33 mouse cellular contexts compared by ENCODE assay signal in the genomic region with DNA sequence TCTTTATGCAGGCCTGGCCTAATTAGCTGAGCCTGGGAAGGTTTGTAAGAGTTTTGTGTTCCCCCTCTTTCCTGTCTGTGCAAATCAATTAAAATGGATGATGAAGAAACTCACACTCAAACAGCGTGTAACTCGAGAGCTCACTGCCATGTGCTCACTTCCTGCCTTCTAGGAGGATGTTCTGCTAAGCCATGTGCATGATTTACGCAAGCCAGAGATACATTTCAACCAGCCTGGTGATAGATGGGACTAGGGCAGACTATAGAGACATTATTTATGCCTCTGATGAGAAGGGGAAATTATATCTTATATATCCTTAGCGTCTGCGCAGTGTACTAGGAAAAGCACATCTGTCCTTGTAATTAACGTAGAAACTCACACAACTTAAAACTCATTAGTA.
DNase-seq lines count a peak whose midpoint lies in the region; ATAC-seq lines count a peak whose summit lies in the region.
"Had no signal": no experiment of that assay in that cellular context is flagged by ENCODE, and none has a peak within 500 bp of the region (broad histone marks: within the 10 kb centered on the region; RNA-seq: fewer than 3 reads in every experiment).

No protein-coding gene starts in this region.

- 60% methylated on average over 6 of the region's 6 CpGs for WGBS in intestine, embryonic 14.5 days
- WGBS in intestine, embryonic 16.5 days: 65% methylated on average over 6 of the region's 6 CpGs
- 73% methylated on average over 6 of the region's 6 CpGs for WGBS in limb, embryonic 10.5 days
- WGBS in midbrain, embryonic 10.5 days: 94% methylated on average over 6 of the region's 6 CpGs

- H3K36me3 ChIP-seq in intestine, embryonic 14.5 days (ENCODE audit: control insufficient read depth, insufficient read depth, low read length): no peaks in the 10 kb centered on the region
- no peaks in the 10 kb centered on the region for H3K36me3 ChIP-seq in intestine, embryonic 16.5 days (ENCODE audit: control insufficient read depth, insufficient read depth, low read length)
- H3K36me3 ChIP-seq in limb, embryonic 10.5 days: no peaks in the 10 kb centered on the region
- H3K36me3 ChIP-seq in midbrain, embryonic 10.5 days: no peaks in the 10 kb centered on the region
- H3K36me3 ChIP-seq: embryonic facial prominence, embryonic 15.5 days; heart, embryonic 13.5 days; hindbrain, embryonic 10.5 days; hindbrain, embryonic 15.5 days; liver, embryonic 15.5 days; midbrain, embryonic 12.5 days; neural tube, embryonic 13.5 days; stomach, embryonic 15.5 days had no signal

- no peak overlapping the region for H3K27ac ChIP-seq in intestine, embryonic 14.5 days (ENCODE audit: low read depth)
- no peak overlapping the region for H3K27ac ChIP-seq in intestine, embryonic 16.5 days (ENCODE audit: low read length)
- 0 out of 2 replicates have a peak overlapping the region, but pooled peaks have one; percentile 40 for H3K27ac ChIP-seq in limb, embryonic 10.5 days
- no peak overlapping the region for H3K27ac ChIP-seq in midbrain, embryonic 10.5 days (replicated peaks)
- H3K27ac ChIP-seq: embryonic facial prominence, embryonic 15.5 days; gastrocnemius, adult 2 months; heart, adult 2 months; heart, embryonic 13.5 days; hindbrain, embryonic 10.5 days; hindbrain, embryonic 15.5 days; liver, embryonic 15.5 days; midbrain, embryonic 12.5 days; neural tube, embryonic 13.5 days; stomach, embryonic 15.5 days had no signal

- peak; percentile 24 for DNase-seq in intestine, embryonic 14.5 days (ENCODE audit: low spot score)
- peak; percentile 12 for DNase-seq in retina, postnatal 1 day
- DNase-seq in retina, embryonic 14.5 days (ENCODE audit: low spot score): no peak
- DNase-seq in limb, embryonic 10.5 days (ENCODE audit: low spot score): no peak
- DNase-seq in midbrain, embryonic 10.5 days (ENCODE audit: low spot score): no peak
- no peak for DNase-seq in urinary bladder, postnatal 25 days (ENCODE audit: low spot score)
- DNase-seq: adrenal gland, postnatal 10 days; cerebellum, adult 11 months; cerebellum, adult 9-10 months; cerebellum, postnatal 36 days; embryo, embryonic 11 days; gastrocnemius, adult 2 months; gastrocnemius, postnatal 36 days; heart, adult 2 months; heart, postnatal 10 days; kidney, adult 8-10 months; layer of hippocampus, adult 9-11 months; lung, embryonic 14.5 days; lung, postnatal 14 days; right cerebral cortex, postnatal 14 days had no signal

- H3K9me3 ChIP-seq in intestine, embryonic 14.5 days (ENCODE audit: control insufficient read depth, low read length): no peaks in the 10 kb centered on the region
- H3K9me3 ChIP-seq in intestine, embryonic 16.5 days (ENCODE audit: control insufficient read depth, low read length): no peaks in the 10 kb centered on the region
- H3K9me3 ChIP-seq in limb, embryonic 10.5 days (replicated peaks): no peaks in the 10 kb centered on the region
- no peaks in the 10 kb centered on the region for H3K9me3 ChIP-seq in midbrain, embryonic 10.5 days (replicated peaks)
- H3K9me3 ChIP-seq: embryonic facial prominence, embryonic 15.5 days; heart, embryonic 13.5 days; hindbrain, embryonic 10.5 days; hindbrain, embryonic 15.5 days; liver, embryonic 15.5 days; midbrain, embryonic 12.5 days; neural tube, embryonic 13.5 days; stomach, embryonic 15.5 days had no signal

- H3K27me3 ChIP-seq in intestine, embryonic 14.5 days (replicated peaks; ENCODE audit: control insufficient read depth, insufficient read depth, low read length): no peaks in the 10 kb centered on the region
- no peaks in the 10 kb centered on the region for H3K27me3 ChIP-seq in intestine, embryonic 16.5 days (replicated peaks; ENCODE audit: control insufficient read depth, insufficient read depth, low read length)
- H3K27me3 ChIP-seq in limb, embryonic 10.5 days (ENCODE audit: low read depth, poor library complexity, severe bottlenecking): no peaks in the 10 kb centered on the region
- H3K27me3 ChIP-seq in midbrain, embryonic 10.5 days (ENCODE audit: low read depth, poor library complexity, severe bottlenecking): no peaks in the 10 kb centered on the region
- H3K27me3 ChIP-seq: CH12.LX; embryonic facial prominence, embryonic 15.5 days; heart, embryonic 13.5 days; hindbrain, embryonic 15.5 days; liver, embryonic 15.5 days; midbrain, embryonic 12.5 days; neural tube, embryonic 13.5 days; stomach, embryonic 15.5 days had no signal

- no peaks in the 10 kb centered on the region for H3K4me1 ChIP-seq in intestine, embryonic 14.5 days (replicated peaks; ENCODE audit: control insufficient read depth, insufficient read depth, low read length)
- H3K4me1 ChIP-seq in intestine, embryonic 16.5 days (ENCODE audit: control insufficient read depth, insufficient read depth, low read length): no peaks in the 10 kb centered on the region
- H3K4me1 ChIP-seq in limb, embryonic 10.5 days: peaks cover 13% of the 10 kb centered on the region
- H3K4me1 ChIP-seq in midbrain, embryonic 10.5 days: peaks cover 10% of the 10 kb centered on the region
- H3K4me1 ChIP-seq: hindbrain, embryonic 15.5 days; liver, embryonic 15.5 days; midbrain, embryonic 12.5 days; neural tube, embryonic 13.5 days; stomach, embryonic 15.5 days had no signal

- no peak overlapping the region for H3K9ac ChIP-seq in intestine, embryonic 14.5 days (ENCODE audit: low read length)
- H3K9ac ChIP-seq in intestine, embryonic 16.5 days (ENCODE audit: low read depth, low read length): no peak overlapping the region
- H3K9ac ChIP-seq: embryonic facial prominence, embryonic 15.5 days; heart, embryonic 13.5 days; hindbrain, embryonic 15.5 days; liver, embryonic 15.5 days; lung, embryonic 14.5 days; midbrain, embryonic 12.5 days; neural tube, embryonic 13.5 days; stomach, embryonic 15.5 days had no signal

- H3K4me3 ChIP-seq in intestine, embryonic 14.5 days (ENCODE audit: low read depth, low read length): no peak overlapping the region
- no peak overlapping the region for H3K4me3 ChIP-seq in intestine, embryonic 16.5 days (ENCODE audit: low read length)
- no peak overlapping the region for H3K4me3 ChIP-seq in limb, embryonic 10.5 days
- H3K4me3 ChIP-seq in midbrain, embryonic 10.5 days: no peak overlapping the region
- H3K4me3 ChIP-seq: embryonic facial prominence, embryonic 15.5 days; gastrocnemius, adult 2 months; heart, adult 2 months; heart, embryonic 13.5 days; hindbrain, embryonic 10.5 days; hindbrain, embryonic 15.5 days; liver, embryonic 15.5 days; midbrain, embryonic 12.5 days; myocyte; neural tube, embryonic 13.5 days; stomach, embryonic 15.5 days had no signal

- H3K4me2 ChIP-seq in intestine, embryonic 14.5 days (ENCODE audit: low read length): no peak overlapping the region
- no peak overlapping the region for H3K4me2 ChIP-seq in intestine, embryonic 16.5 days (ENCODE audit: low read depth, low read length)
- H3K4me2 ChIP-seq: embryonic facial prominence, embryonic 15.5 days; heart, embryonic 13.5 days; hindbrain, embryonic 15.5 days; liver, embryonic 15.5 days; lung, embryonic 14.5 days; midbrain, embryonic 12.5 days; neural tube, embryonic 13.5 days; stomach, embryonic 15.5 days had no signal

- ATAC-seq in intestine, embryonic 14.5 days (replicated peaks; ENCODE audit: low FRiP score, low TSS enrichment, low read depth): no peak
- ATAC-seq in intestine, embryonic 16.5 days: no peak
- ATAC-seq: forebrain, embryonic 16.5 days; inflammation-experienced regulatory T-cells, adult 6 months had no signal

Comparison
In these comparisons a context has a peak if more than half of its experiments do, and no peak if none do; other contexts are left out.
1. DNase-seq: peak in intestine, embryonic 14.5 days (single experiment) and retina, postnatal 1 day (single experiment); none in retina, embryonic 14.5 days (single experiment), limb, embryonic 10.5 days (single experiment), midbrain, embryonic 10.5 days (single experiment) and urinary bladder, postnatal 25 days (single experiment).